Comparison of ENCODE assay signal across 15 mouse cellular contexts in genomic region chr7:126236794-126237192, GRCm38 (mm10). TPM values are rescaled to one million over a fixed set of nuclear protein-coding genes. Genes with fewer than 3 reads are reported as not detected.
DNase-seq lines count a peak whose midpoint lies in the region; ATAC-seq lines count a peak whose summit lies in the region.
"Had no signal": no experiment of that assay in that cellular context is flagged by ENCODE, and none has a peak within 500 bp of the region (broad histone marks: within the 10 kb centered on the region; RNA-seq: fewer than 3 reads in every experiment).

No protein-coding gene starts in this region.

- no peak overlapping the region for H3K27ac ChIP-seq in neural tube, embryonic 15.5 days (replicated peaks)
- H3K27ac ChIP-seq: neural tube, embryonic 13.5 days had no signal

- WGBS in neural tube, embryonic 15.5 days = 79% methylated on average over 5 of the region's 5 CpGs

- ATAC-seq in common myeloid progenitor, adult 5-6 weeks (replicated peaks; ENCODE audit: low read depth, poor library complexity, severe bottlenecking) = peak; percentile 47
- ATAC-seq in neural tube, embryonic 15.5 days (ENCODE audit: low FRiP score) = no peak
- no peak for ATAC-seq in erythroid progenitor cell, adult 5-6 weeks (replicated peaks; ENCODE audit: low FRiP score, poor library complexity, severe bottlenecking)
- ATAC-seq: intestine, embryonic 16.5 days had no signal

- no peaks in the 10 kb centered on the region for H3K36me3 ChIP-seq in neural tube, embryonic 15.5 days
- H3K36me3 ChIP-seq: neural tube, embryonic 13.5 days had no signal

- H3K9me3 ChIP-seq in neural tube, embryonic 15.5 days (replicated peaks) = no peaks in the 10 kb centered on the region
- H3K9me3 ChIP-seq: neural tube, embryonic 13.5 days had no signal

- intact Hi-C loops in left cerebral cortex, postnatal 25 days (cut with DNase I) = loop anchor here (1.0 kb wide), 3 partner anchors 30 to 469 kb away; no protein-coding TSS in a partner anchor

- no peak overlapping the region for H3K4me3 ChIP-seq in neural tube, embryonic 15.5 days (replicated peaks)
- H3K4me3 ChIP-seq: erythroblast, embryonic 14.5 days; neural tube, embryonic 13.5 days had no signal

- H3K4me1 ChIP-seq in neural tube, embryonic 15.5 days = no peaks in the 10 kb centered on the region
- H3K4me1 ChIP-seq: neural tube, embryonic 13.5 days had no signal

- H3K9ac ChIP-seq in neural tube, embryonic 15.5 days (replicated peaks) = no peak overlapping the region
- H3K9ac ChIP-seq: lung, embryonic 14.5 days; neural tube, embryonic 13.5 days had no signal

- DNase-seq in layer of hippocampus, adult 9-10 months (ENCODE audit: low spot score) = peak; percentile 38
- no peak for DNase-seq in layer of hippocampus, postnatal 10 days (ENCODE audit: low spot score in 2 of 2)
- DNase-seq in left cerebral cortex, postnatal 25 days (ENCODE audit: low spot score in 2 of 2) = peak; percentile 37 to 90
- DNase-seq in naive thymus-derived CD4-positive, alpha-beta T cell, adult 2 months (ENCODE audit: low read depth) = peak; percentile 22
- DNase-seq: cerebellum, postnatal 14 days; heart, postnatal 4 days; lung, embryonic 14.5 days; spleen, adult 18-20 months had no signal

- H3K27me3 ChIP-seq in neural tube, embryonic 15.5 days (replicated peaks) = no peaks in the 10 kb centered on the region
- H3K27me3 ChIP-seq: neural tube, embryonic 13.5 days had no signal

- no peak overlapping the region for H3K4me2 ChIP-seq in neural tube, embryonic 15.5 days
- H3K4me2 ChIP-seq: lung, embryonic 14.5 days; midbrain, embryonic 11.5 days; neural tube, embryonic 13.5 days had no signal

RNA-seq across cellular contexts. Expression of gene Sbk1, which starts 35.6 kb away (rescaled TPM):
- total RNA-seq in layer of hippocampus, postnatal 10 days (2021) = 100 to 1,000 TPM; 190 to 192 TPM
- total RNA-seq in common myeloid progenitor, adult 5-6 weeks (2017) = 5.2 and 5.7 TPM in 2 replicates
- total RNA-seq in left cerebral cortex, postnatal 25 days (2021) = 10 to 100 TPM; 75.6 to 82.4 TPM
- 143 and 182 TPM in 2 replicates for polyA plus RNA-seq in neural tube, embryonic 15.5 days (2015; fragmentation: Nextera tagmentation; extraction: Ambion mirVana)
- 2.5 and 5.0 TPM in 2 replicates for total RNA-seq in erythroid progenitor cell, adult 5-6 weeks (2015; ENCODE audit: low replicate concordance)
- 3.4 and 4.0 TPM in 2 replicates for total RNA-seq in erythroid progenitor cell, adult 5-6 weeks (2017; ENCODE audit: low replicate concordance)

RNA-seq across cellular contexts. Expression of gene Xpo6, which starts 36.5 kb away (rescaled TPM):
- total RNA-seq in layer of hippocampus, postnatal 10 days (2021) = 100 to 1,000 TPM; 104 to 106 TPM
- 61.5 and 76.0 TPM in 2 replicates for total RNA-seq in common myeloid progenitor, adult 5-6 weeks (2017)
- 10 to 100 TPM; 93.6 to 95.1 TPM for total RNA-seq in left cerebral cortex, postnatal 25 days (2021)
- polyA plus RNA-seq in neural tube, embryonic 15.5 days (2015; fragmentation: Nextera tagmentation; extraction: Ambion mirVana) = 51.2 and 54.3 TPM in 2 replicates
- total RNA-seq in erythroid progenitor cell, adult 5-6 weeks (2015; ENCODE audit: low replicate concordance) = 58.4 and 66.2 TPM in 2 replicates
- total RNA-seq in erythroid progenitor cell, adult 5-6 weeks (2017; ENCODE audit: low replicate concordance) = 21.9 and 25.2 TPM in 2 replicates

Comparison
In these comparisons a context has a peak if more than half of its experiments do, and no peak if none do; other contexts are left out.
1. DNase-seq: peak in layer of hippocampus, adult 9-10 months (single experiment), left cerebral cortex, postnatal 25 days (2 of 2) and naive thymus-derived CD4-positive, alpha-beta T cell, adult 2 months (single experiment); none in layer of hippocampus, postnatal 10 days (0 of 2).
2. RNA of gene Sbk1, which starts 35.6 kb away (total RNA-seq): 190 to 192 TPM in layer of hippocampus, postnatal 10 days and 75.6 to 82.4 TPM in left cerebral cortex, postnatal 25 days; 5.2 to 5.7 TPM in common myeloid progenitor, adult 5-6 weeks and 2.5 to 5.0 TPM in erythroid progenitor cell, adult 5-6 weeks; every median in the first group is over 10 times any median in the second.